Mouse (Mus musculus): ENCODE measurements around the gene Scpep1.

DNA sequence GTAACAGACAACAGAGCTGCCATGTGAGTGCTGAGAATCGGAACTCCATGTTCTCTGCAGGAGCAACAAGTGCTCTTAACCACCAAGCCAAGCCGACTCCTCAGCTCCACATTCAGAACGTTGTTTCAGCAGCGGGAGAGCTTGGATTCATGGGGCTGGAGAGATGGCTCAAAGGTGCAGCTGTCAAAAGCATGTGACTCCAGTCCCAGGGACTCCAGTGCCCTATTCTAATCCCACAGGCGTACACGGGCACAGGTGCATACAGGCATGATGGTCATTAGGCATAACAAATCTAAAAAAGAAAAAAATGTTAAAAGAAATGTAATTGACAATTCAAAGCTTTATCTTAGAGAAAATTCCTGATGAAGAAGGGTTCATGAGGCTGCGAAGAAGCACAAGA lies 37.9 kb upstream of the Scpep1 start:
- TF ChIP-seq POLR2A (IDR thresholded peaks at IDR 0.05; ENCODE audit: borderline replicate concordance, extremely low read depth, low read depth, low read length) (no peak), CTCF (IDR thresholded peaks at IDR 0.05; ENCODE audit: insufficient read depth, low read length) (no peak)

All from lung, adult 2 months (tissue).